Mouse (Mus musculus): ENCODE results near the gene Mblac2. TPM values are rescaled to one million over a fixed set of nuclear protein-coding genes. Genes with fewer than 3 reads are reported as not detected.

The Mblac2 gene
- polyA plus RNA-seq, 1 experiment from 2014 or later, result 10.3 TPM

DNA sequence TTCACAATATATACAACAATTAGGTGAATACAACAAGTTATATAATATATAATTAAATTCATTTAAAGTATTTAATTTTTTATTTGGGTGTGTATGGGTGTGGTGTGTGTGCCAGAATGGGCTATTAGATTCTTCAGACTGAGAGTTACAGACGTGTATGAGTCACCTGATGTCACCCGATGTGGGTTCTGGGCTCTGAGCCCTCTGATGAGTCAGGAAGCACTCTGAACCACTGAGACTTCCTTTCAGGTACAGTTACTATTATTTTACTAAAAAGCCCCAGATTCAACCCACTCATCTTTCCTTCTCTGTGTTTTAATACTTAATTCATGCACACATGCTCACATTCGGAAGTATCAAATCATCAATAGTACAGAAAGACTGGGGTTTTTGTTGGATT is 26.3 kb upstream of the Mblac2 start:
- H3K4me3 ChIP-seq (ENCODE audit: control insufficient read depth in 1 of 2, insufficient read depth in 1 of 2, low read depth in 1 of 2, low read length in 2 of 2), result no peak overlapping the region
- peaks cover 24% of the 10 kb centered on the region for H3K36me3 ChIP-seq (ENCODE audit: control insufficient read depth, insufficient read depth, low read length)
- H3K9me3 ChIP-seq (ENCODE audit: control insufficient read depth, low read length), result no peaks in the 10 kb centered on the region
- H3K4me1 ChIP-seq (ENCODE audit: control insufficient read depth in 2 of 2, insufficient read depth in 2 of 2, low read length in 2 of 2), result no peaks in the 10 kb centered on the region
- WGBS, result 88% methylated on average over 3 of the region's 3 CpGs
- no peak overlapping the region for H3K9ac ChIP-seq (ENCODE audit: low read length)
- H3K4me2 ChIP-seq (ENCODE audit: low read length), result no peak overlapping the region
- ATAC-seq (ENCODE audit: insufficient number of reproducible peaks, insufficient read depth, low FRiP score, low read depth), result no peak
- no peak overlapping the region for H3K27ac ChIP-seq (replicated peaks in 1 of 2; ENCODE audit: control insufficient read depth in 1 of 2, insufficient read depth in 1 of 2, low read depth in 2 of 2, low read length in 2 of 2)
- H3K27me3 ChIP-seq (ENCODE audit: control insufficient read depth, insufficient read depth, low read length), result no peaks in the 10 kb centered on the region

DNA sequence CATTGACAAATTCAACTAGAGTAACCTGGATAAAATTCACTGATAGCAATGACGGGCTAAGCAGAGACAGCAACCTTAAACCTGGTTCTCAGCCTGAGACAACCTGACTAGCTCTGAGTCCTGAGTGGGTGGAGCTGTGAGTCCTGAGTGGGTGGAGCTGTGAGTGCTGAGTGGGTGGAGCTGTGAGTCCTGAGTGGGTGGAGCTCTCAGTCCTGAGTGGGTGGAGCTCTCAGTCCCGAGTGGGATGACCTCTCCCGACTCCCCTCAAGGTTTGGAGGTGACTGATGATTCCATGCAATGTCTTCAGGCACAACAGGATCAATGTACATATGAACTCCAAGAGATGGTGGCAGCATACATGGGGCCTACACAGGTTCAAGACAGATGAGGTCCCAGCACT is 21.6 kb upstream of the Mblac2 start:
- H3K27ac ChIP-seq (replicated peaks in 1 of 2; ENCODE audit: control insufficient read depth in 1 of 2, insufficient read depth in 1 of 2, low read depth in 2 of 2, low read length in 2 of 2), result no peak overlapping the region
- peaks cover 4 to 12% of the 10 kb centered on the region in 2 experiments; a peak in 3 of 4 replicates for H3K4me1 ChIP-seq (ENCODE audit: control insufficient read depth in 2 of 2, insufficient read depth in 2 of 2, low read length in 2 of 2)
- ATAC-seq (ENCODE audit: insufficient number of reproducible peaks, insufficient read depth, low FRiP score, low read depth), result no peak
- H3K9ac ChIP-seq (ENCODE audit: low read length), result no peak overlapping the region
- no peak overlapping the region for H3K4me2 ChIP-seq (ENCODE audit: low read length)
- no peak overlapping the region for H3K4me3 ChIP-seq (ENCODE audit: control insufficient read depth in 1 of 2, insufficient read depth in 1 of 2, low read depth in 1 of 2, low read length in 2 of 2)
- H3K27me3 ChIP-seq (ENCODE audit: control insufficient read depth, insufficient read depth, low read length), result no peaks in the 10 kb centered on the region
- peaks cover 28% of the 10 kb centered on the region for H3K36me3 ChIP-seq (ENCODE audit: control insufficient read depth, insufficient read depth, low read length)
- H3K9me3 ChIP-seq (ENCODE audit: control insufficient read depth, low read length), result no peaks in the 10 kb centered on the region
- 90% methylated on average over 3 of the region's 3 CpGs for WGBS

DNA sequence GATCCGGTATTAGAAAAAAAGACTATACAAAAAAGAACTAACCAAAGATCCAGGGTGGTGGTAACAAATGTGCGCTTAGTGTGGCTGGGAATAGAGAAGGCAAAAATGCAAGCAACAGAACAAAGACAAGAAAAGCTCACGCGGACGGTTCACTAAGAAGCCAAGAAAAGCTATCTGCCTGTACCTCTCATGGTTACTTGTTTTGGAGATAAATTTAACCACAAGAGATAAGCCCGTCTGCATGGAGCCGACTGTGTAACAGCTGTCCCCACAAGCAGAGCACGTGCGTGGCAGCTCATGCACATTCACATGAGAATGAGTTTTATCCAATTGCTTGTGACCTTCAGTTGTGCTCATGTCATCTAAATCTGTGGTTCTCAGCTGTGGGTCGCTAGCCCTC is 20.7 kb upstream of the Mblac2 start:
- no peak overlapping the region for H3K9ac ChIP-seq (ENCODE audit: low read length)
- peak overlapping the region; percentile 42 for H3K4me2 ChIP-seq (ENCODE audit: low read length)

DNA sequence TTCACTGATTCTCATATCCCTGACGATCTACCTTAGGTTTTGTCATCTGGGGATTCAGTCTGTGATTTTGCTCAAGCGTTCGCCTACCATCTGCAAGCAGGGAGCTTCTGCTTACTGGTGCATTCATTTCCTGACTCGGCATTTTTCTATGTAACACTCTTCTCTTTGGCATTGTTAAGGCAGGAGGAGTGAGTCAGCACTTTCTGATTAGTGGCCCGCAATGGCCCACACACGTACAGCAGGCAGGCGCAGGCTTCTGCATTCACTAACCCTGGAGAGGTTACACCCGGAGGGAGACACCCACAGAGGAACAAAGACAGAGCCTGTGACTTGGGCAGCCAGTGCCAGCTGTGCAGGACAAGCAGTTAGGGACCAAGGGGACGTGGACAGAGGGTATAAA is 19.5 kb upstream of the Mblac2 start:
- peaks cover 4 to 12% of the 10 kb centered on the region in 2 experiments; a peak in 3 of 4 replicates for H3K4me1 ChIP-seq (ENCODE audit: control insufficient read depth in 2 of 2, insufficient read depth in 2 of 2, low read length in 2 of 2)
- H3K9me3 ChIP-seq (ENCODE audit: control insufficient read depth, low read length), result no peaks in the 10 kb centered on the region
- H3K4me2 ChIP-seq (ENCODE audit: low read length), result no peak overlapping the region
- H3K9ac ChIP-seq (ENCODE audit: low read length), result no peak overlapping the region
- 38% methylated on average over 9 of the region's 9 CpGs for WGBS
- no peaks in the 10 kb centered on the region for H3K27me3 ChIP-seq (ENCODE audit: control insufficient read depth, insufficient read depth, low read length)
- peak overlapping the region; percentile 3 to 20; a peak in 3 of 4 replicates for H3K27ac ChIP-seq (replicated peaks in 1 of 2; ENCODE audit: control insufficient read depth in 1 of 2, insufficient read depth in 1 of 2, low read depth in 2 of 2, low read length in 2 of 2)
- ATAC-seq (ENCODE audit: insufficient number of reproducible peaks, insufficient read depth, low FRiP score, low read depth), result peak; percentile 56; the same call in 1 of the 2 replicates
- H3K4me3 ChIP-seq (ENCODE audit: control insufficient read depth in 1 of 2, insufficient read depth in 1 of 2, low read depth in 1 of 2, low read length in 2 of 2), result no peak overlapping the region
- peaks cover 21% of the 10 kb centered on the region for H3K36me3 ChIP-seq (ENCODE audit: control insufficient read depth, insufficient read depth, low read length)

More for the DNA sequence above, 20.7 kb upstream of the Mblac2 start:
- Histone ChIP-seq H3K4me3 (ENCODE audit: control insufficient read depth in 1 of 2, insufficient read depth in 1 of 2, low read depth in 1 of 2, low read length in 2 of 2) (no peak overlapping the region), H3K27ac (replicated peaks in 1 of 2; ENCODE audit: control insufficient read depth in 1 of 2, insufficient read depth in 1 of 2, low read depth in 2 of 2, low read length in 2 of 2) (peak overlapping the region; percentile 43 to 60; a peak in 3 of 4 replicates), H3K4me1 (ENCODE audit: control insufficient read depth in 2 of 2, insufficient read depth in 2 of 2, low read length in 2 of 2) (peaks cover 4 to 12% of the 10 kb centered on the region in 2 experiments; a peak in 3 of 4 replicates), H3K36me3 (ENCODE audit: control insufficient read depth, insufficient read depth, low read length) (peaks cover 27% of the 10 kb centered on the region), H3K27me3 (ENCODE audit: control insufficient read depth, insufficient read depth, low read length) (no peaks in the 10 kb centered on the region), H3K9me3 (ENCODE audit: control insufficient read depth, low read length) (no peaks in the 10 kb centered on the region)
- WGBS, result 16% methylated on average over 10 of the region's 10 CpGs
- 0 out of 2 replicates have a peak, but pooled peaks have one; percentile 54 for ATAC-seq (ENCODE audit: insufficient number of reproducible peaks, insufficient read depth, low FRiP score, low read depth)

DNA sequence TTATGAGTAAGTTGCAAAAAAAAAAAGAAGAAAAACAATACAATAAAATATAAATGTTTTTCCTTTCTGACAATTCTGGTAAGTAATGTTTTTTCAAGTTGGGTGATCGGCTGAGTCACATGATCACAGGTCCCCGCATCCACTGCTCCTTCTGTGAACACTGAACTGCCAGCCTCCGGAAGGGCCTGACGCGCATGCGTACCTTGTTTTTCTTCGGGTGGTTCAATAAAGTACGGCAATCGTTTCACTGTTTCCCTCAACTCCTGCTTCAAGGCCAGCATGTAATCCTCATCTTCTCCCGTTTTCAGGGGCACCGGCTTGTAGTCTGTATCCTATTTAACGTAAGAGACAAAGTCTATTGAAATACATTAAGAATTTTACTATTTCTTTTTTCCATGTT is 16.7 kb upstream of the Mblac2 start:
- Histone ChIP-seq H3K4me2 (ENCODE audit: low read length) (no peak overlapping the region), H3K4me1 (ENCODE audit: control insufficient read depth in 2 of 2, insufficient read depth in 2 of 2, low read length in 2 of 2) (peaks cover 4 to 12% of the 10 kb centered on the region in 2 experiments; a peak in 3 of 4 replicates), H3K9ac (ENCODE audit: low read length) (no peak overlapping the region), H3K27me3 (ENCODE audit: control insufficient read depth, insufficient read depth, low read length) (no peaks in the 10 kb centered on the region), H3K4me3 (ENCODE audit: control insufficient read depth in 1 of 2, insufficient read depth in 1 of 2, low read depth in 1 of 2, low read length in 2 of 2) (no peak overlapping the region), H3K27ac (replicated peaks in 1 of 2; ENCODE audit: control insufficient read depth in 1 of 2, insufficient read depth in 1 of 2, low read depth in 2 of 2, low read length in 2 of 2) (no peak overlapping the region), H3K36me3 (ENCODE audit: control insufficient read depth, insufficient read depth, low read length) (peaks cover 28% of the 10 kb centered on the region), H3K9me3 (ENCODE audit: control insufficient read depth, low read length) (no peaks in the 10 kb centered on the region)
- no peak for ATAC-seq (ENCODE audit: insufficient number of reproducible peaks, insufficient read depth, low FRiP score, low read depth)
- 93% methylated on average over 12 of the region's 12 CpGs for WGBS

DNA sequence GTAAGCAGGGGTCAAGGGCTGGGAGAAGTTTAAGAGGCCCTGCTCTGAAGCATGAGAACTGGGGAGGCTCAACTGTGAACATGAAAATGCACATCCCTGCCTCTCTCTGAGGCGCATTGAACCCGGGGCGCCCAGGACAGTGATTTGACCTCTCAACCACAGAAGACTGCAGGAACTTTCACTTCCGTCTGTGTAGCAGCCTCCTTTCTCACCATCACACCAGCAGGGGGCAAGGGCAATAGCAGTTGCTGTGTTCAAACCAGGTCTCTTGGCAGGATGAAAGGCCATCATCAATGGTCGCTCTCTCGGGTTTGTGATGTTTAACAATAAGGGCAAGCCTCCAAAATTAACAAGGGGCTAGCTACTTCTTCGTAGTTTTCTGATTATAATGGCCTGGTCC is 8.0 kb upstream of the Mblac2 start:
- H3K27me3 ChIP-seq (ENCODE audit: control insufficient read depth, insufficient read depth, low read length), result no peaks in the 10 kb centered on the region
- no peaks in the 10 kb centered on the region for H3K4me1 ChIP-seq (ENCODE audit: control insufficient read depth in 2 of 2, insufficient read depth in 2 of 2, low read length in 2 of 2)
- H3K36me3 ChIP-seq (ENCODE audit: control insufficient read depth, insufficient read depth, low read length), result peaks cover 9% of the 10 kb centered on the region; the same call in 1 of the 2 replicates
- no peaks in the 10 kb centered on the region for H3K9me3 ChIP-seq (ENCODE audit: control insufficient read depth, low read length)
- H3K27ac ChIP-seq (replicated peaks in 1 of 2; ENCODE audit: control insufficient read depth in 1 of 2, insufficient read depth in 1 of 2, low read depth in 2 of 2, low read length in 2 of 2), result no peak overlapping the region
- WGBS, result 73% methylated on average over 7 of the region's 7 CpGs
- no peak overlapping the region for H3K4me2 ChIP-seq (ENCODE audit: low read length)
- ATAC-seq (ENCODE audit: insufficient number of reproducible peaks, insufficient read depth, low FRiP score, low read depth), result no peak
- no peak overlapping the region for H3K4me3 ChIP-seq (ENCODE audit: control insufficient read depth in 1 of 2, insufficient read depth in 1 of 2, low read depth in 1 of 2, low read length in 2 of 2)
- no peak overlapping the region for H3K9ac ChIP-seq (ENCODE audit: low read length)

DNA sequence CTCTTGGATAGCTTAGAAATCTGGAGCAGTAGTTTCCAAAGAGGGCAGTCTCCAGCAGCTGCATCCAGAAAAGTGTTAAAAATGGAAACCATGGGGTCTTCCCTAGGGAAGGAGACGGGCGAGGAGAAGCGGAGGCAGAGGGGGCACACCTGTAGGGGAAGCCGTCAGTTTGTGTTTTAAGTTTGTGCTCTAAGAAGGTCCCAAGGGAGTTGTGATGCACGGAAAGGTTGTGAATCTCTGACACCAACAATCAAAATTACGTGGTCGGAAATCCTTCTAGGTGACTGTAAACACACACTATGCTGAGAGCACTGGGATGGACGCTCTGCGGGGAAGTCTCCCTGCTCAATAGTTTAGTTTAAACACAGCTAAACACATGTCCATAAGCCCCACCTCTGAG is 7.5 kb upstream of the Mblac2 start:
- Histone ChIP-seq H3K27me3 (ENCODE audit: control insufficient read depth, insufficient read depth, low read length) (no peaks in the 10 kb centered on the region), H3K9ac (ENCODE audit: low read length) (no peak overlapping the region), H3K4me3 (ENCODE audit: control insufficient read depth in 1 of 2, insufficient read depth in 1 of 2, low read depth in 1 of 2, low read length in 2 of 2) (no peak overlapping the region), H3K27ac (replicated peaks in 1 of 2; ENCODE audit: control insufficient read depth in 1 of 2, insufficient read depth in 1 of 2, low read depth in 2 of 2, low read length in 2 of 2) (no peak overlapping the region), H3K9me3 (ENCODE audit: control insufficient read depth, low read length) (no peaks in the 10 kb centered on the region), H3K36me3 (ENCODE audit: control insufficient read depth, insufficient read depth, low read length) (peaks cover 6% of the 10 kb centered on the region; the same call in 1 of the 2 replicates), H3K4me1 (ENCODE audit: control insufficient read depth in 2 of 2, insufficient read depth in 2 of 2, low read length in 2 of 2) (no peaks in the 10 kb centered on the region; a peak in 1 of 4 replicates), H3K4me2 (ENCODE audit: low read length) (no peak overlapping the region)
- WGBS, result 88% methylated on average over 9 of the region's 9 CpGs
- ATAC-seq (ENCODE audit: insufficient number of reproducible peaks, insufficient read depth, low FRiP score, low read depth), result no peak

DNA sequence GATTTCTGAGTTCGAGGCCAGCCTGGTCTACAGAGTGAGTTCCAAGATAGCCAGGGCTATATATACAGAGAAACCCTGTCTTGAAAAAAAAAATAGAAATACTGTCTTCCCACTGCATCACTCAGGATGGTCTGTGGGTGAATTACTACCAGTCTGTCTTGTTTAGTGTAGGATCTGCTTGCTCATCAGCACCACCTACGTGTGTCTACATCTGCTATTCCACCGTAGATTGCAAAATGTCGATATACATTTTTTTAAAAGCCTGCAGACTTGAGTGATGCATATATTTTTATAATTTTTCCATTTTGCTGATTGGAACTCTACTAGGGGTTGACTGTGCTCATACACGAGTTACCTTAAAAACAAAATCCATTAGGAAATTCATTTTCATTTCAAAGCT is 4.8 kb upstream of the Mblac2 start:
- Histone ChIP-seq H3K4me3 (ENCODE audit: control insufficient read depth in 1 of 2, insufficient read depth in 1 of 2, low read depth in 1 of 2, low read length in 2 of 2) (no peak overlapping the region), H3K4me2 (ENCODE audit: low read length) (no peak overlapping the region), H3K9me3 (ENCODE audit: control insufficient read depth, low read length) (no peaks in the 10 kb centered on the region), H3K27me3 (ENCODE audit: control insufficient read depth, insufficient read depth, low read length) (no peaks in the 10 kb centered on the region), H3K9ac (ENCODE audit: low read length) (no peak overlapping the region), H3K27ac (replicated peaks in 1 of 2; ENCODE audit: control insufficient read depth in 1 of 2, insufficient read depth in 1 of 2, low read depth in 2 of 2, low read length in 2 of 2) (no peak overlapping the region), H3K4me1 (ENCODE audit: control insufficient read depth in 2 of 2, insufficient read depth in 2 of 2, low read length in 2 of 2) (peaks cover 0 to 16% of the 10 kb centered on the region in 2 experiments), H3K36me3 (ENCODE audit: control insufficient read depth, insufficient read depth, low read length) (no peaks in the 10 kb centered on the region; the same call in 1 of the 2 replicates)
- 92% methylated on average over 5 of the region's 5 CpGs for WGBS
- ATAC-seq (ENCODE audit: insufficient number of reproducible peaks, insufficient read depth, low FRiP score, low read depth), result no peak

Measured in heart, embryonic 14.5 days (tissue).